Mouse (Mus musculus): ENCODE data around the gene Prr27. TPM values are rescaled to one million over a fixed set of nuclear protein-coding genes. Genes with fewer than 3 reads are reported as not detected.

The Prr27 gene
- polyA plus RNA-seq (2015; fragmentation: Nextera tagmentation; extraction: Ambion mirVana) = not detected in 2 replicates

- Histone ChIP-seq H3K4me2 (replicated peaks) (no peak within 1 kb of the TSS), H3K9me3 (no peaks in the 10 kb centered on the region), H3K9ac (no peak within 1 kb of the TSS), H3K36me3 (no peaks in the 10 kb centered on the region), H3K27ac (no peak within 1 kb of the TSS), H3K4me3 (no peak within 1 kb of the TSS), H3K27me3 (no peaks in the 10 kb centered on the region), H3K4me1 (no peaks in the 10 kb centered on the region)
- WGBS = 74% methylated on average over 1 of the region's 1 CpGs
- no peak for ATAC-seq (ENCODE audit: low FRiP score, low read depth)
Measured at GRCm38 (mm10) chr5:87825386-87825785, at the start of gene Prr27. Gene Prr27 (plus strand): TSS chr5:87825686.

- H3K4me1 ChIP-seq = no peaks in the 10 kb centered on the region
- no peaks in the 10 kb centered on the region for H3K27me3 ChIP-seq
- no peak overlapping the region for H3K4me2 ChIP-seq (replicated peaks)
- no peaks in the 10 kb centered on the region for H3K36me3 ChIP-seq
- no peak for ATAC-seq (ENCODE audit: low FRiP score, low read depth)
- no peaks in the 10 kb centered on the region for H3K9me3 ChIP-seq
- no peak overlapping the region for H3K4me3 ChIP-seq
- no peak overlapping the region for H3K27ac ChIP-seq
- WGBS = 55% methylated on average over 4 of the region's 4 CpGs
- H3K9ac ChIP-seq = no peak overlapping the region
Measured at GRCm38 (mm10) chr5:87782731-87783130, 42.8 kb upstream of the Prr27 start.

- WGBS = 76% methylated on average over 2 of the region's 2 CpGs
- Histone ChIP-seq H3K9ac (no peak within 1 kb of the TSS), H3K27me3 (no peaks in the 10 kb centered on the region), H3K36me3 (no peaks in the 10 kb centered on the region), H3K4me3 (no peak within 1 kb of the TSS), H3K9me3 (no peaks in the 10 kb centered on the region), H3K27ac (no peak within 1 kb of the TSS), H3K4me2 (replicated peaks) (no peak within 1 kb of the TSS), H3K4me1 (no peaks in the 10 kb centered on the region)
- no peak for ATAC-seq (ENCODE audit: low FRiP score, low read depth)
Measured at GRCm38 (mm10) chr5:87807782-87808181, 17.7 kb upstream of the Prr27 start, which contains the start of gene Csn1s2b. Gene Csn1s2b (plus strand): TSS chr5:87808082.

GRCm38 (mm10) chr5:87809253-87809652 is 16.2 kb upstream of the Prr27 start:
- 72% methylated on average over 2 of the region's 2 CpGs for WGBS
- Histone ChIP-seq H3K4me3 (no peak overlapping the region), H3K36me3 (no peaks in the 10 kb centered on the region)

GRCm38 (mm10) chr5:87855136-87855716 is 29.7 kb downstream of the Prr27 start:
- Histone ChIP-seq H3K4me3 (no peak overlapping the region), H3K9me3 (no peaks in the 10 kb centered on the region), H3K27me3 (no peaks in the 10 kb centered on the region), H3K36me3 (no peaks in the 10 kb centered on the region), H3K4me1 (no peaks in the 10 kb centered on the region), H3K9ac (no peak overlapping the region), H3K4me2 (replicated peaks) (no peak overlapping the region), H3K27ac (no peak overlapping the region)
- no peak for ATAC-seq (ENCODE audit: low FRiP score, low read depth)
- WGBS = 79% methylated on average over 3 of the region's 3 CpGs

More at GRCm38 (mm10) chr5:87809253-87809652, 16.2 kb upstream of the Prr27 start:
- ATAC-seq (ENCODE audit: low FRiP score, low read depth) = no peak
- Histone ChIP-seq H3K4me1 (no peaks in the 10 kb centered on the region), H3K4me2 (replicated peaks) (no peak overlapping the region), H3K27me3 (no peaks in the 10 kb centered on the region), H3K9me3 (no peaks in the 10 kb centered on the region), H3K9ac (no peak overlapping the region), H3K27ac (no peak overlapping the region)

- no peak overlapping the region for H3K9ac ChIP-seq
- no peaks in the 10 kb centered on the region for H3K4me1 ChIP-seq
- no peaks in the 10 kb centered on the region for H3K36me3 ChIP-seq
- no peaks in the 10 kb centered on the region for H3K9me3 ChIP-seq
- no peak for ATAC-seq (ENCODE audit: low FRiP score, low read depth)
- no peaks in the 10 kb centered on the region for H3K27me3 ChIP-seq
- no peak overlapping the region for H3K4me2 ChIP-seq (replicated peaks)
- H3K4me3 ChIP-seq = no peak overlapping the region
- 76% methylated on average over 2 of the region's 2 CpGs for WGBS
- no peak overlapping the region for H3K27ac ChIP-seq
Measured at GRCm38 (mm10) chr5:87870084-87870483, 44.6 kb downstream of the Prr27 start.

GRCm38 (mm10) chr5:87871423-87871822 is 45.9 kb downstream of the Prr27 start:
- H3K9ac ChIP-seq = no peak overlapping the region
- ATAC-seq (ENCODE audit: low FRiP score, low read depth) = no peak
- no peak overlapping the region for H3K4me3 ChIP-seq
- 36% methylated on average over 4 of the region's 4 CpGs for WGBS
- H3K36me3 ChIP-seq = no peaks in the 10 kb centered on the region
- no peak overlapping the region for H3K4me2 ChIP-seq (replicated peaks)
- no peak overlapping the region for H3K27ac ChIP-seq
- no peaks in the 10 kb centered on the region for H3K4me1 ChIP-seq
- no peaks in the 10 kb centered on the region for H3K9me3 ChIP-seq
- H3K27me3 ChIP-seq = no peaks in the 10 kb centered on the region

GRCm38 (mm10) chr5:87884729-87885128 is 59.2 kb downstream of the Prr27 start, which contains the start of gene Odam:
Gene Odam (plus strand): TSS chr5:87885029.
- Histone ChIP-seq H3K4me1 (no peaks in the 10 kb centered on the region), H3K27me3 (no peaks in the 10 kb centered on the region), H3K36me3 (no peaks in the 10 kb centered on the region), H3K9ac (no peak within 1 kb of the TSS), H3K4me3 (no peak within 1 kb of the TSS), H3K4me2 (replicated peaks) (no peak within 1 kb of the TSS), H3K9me3 (no peaks in the 10 kb centered on the region), H3K27ac (no peak within 1 kb of the TSS)
- no peak for ATAC-seq (ENCODE audit: low FRiP score, low read depth)
- WGBS = 84% methylated on average over 1 of the region's 1 CpGs

Other genes with a start within 250 kb of the Prr27 start
- 0.11 TPM in 1 of 2 replicates, not detected in the other for gene Sult1e1, start 234.1 kb upstream of the Prr27 start, polyA plus RNA-seq (2015; fragmentation: Nextera tagmentation; extraction: Ambion mirVana)
- gene Csn1s1, start 159.5 kb upstream of the Prr27 start, polyA plus RNA-seq (2015; fragmentation: Nextera tagmentation; extraction: Ambion mirVana) = not detected in 2 replicates
- gene Csn2, start 126.1 kb upstream of the Prr27 start, polyA plus RNA-seq (2015; fragmentation: Nextera tagmentation; extraction: Ambion mirVana) = not detected in 2 replicates
- gene Csn1s2a, start 51.1 kb upstream of the Prr27 start, polyA plus RNA-seq (2015; fragmentation: Nextera tagmentation; extraction: Ambion mirVana) = not detected in 2 replicates
- not detected in 2 replicates for gene Csn1s2b, start 17.6 kb upstream of the Prr27 start, polyA plus RNA-seq (2015; fragmentation: Nextera tagmentation; extraction: Ambion mirVana)
- gene Odam, start 59.3 kb downstream of the Prr27 start, polyA plus RNA-seq (2015; fragmentation: Nextera tagmentation; extraction: Ambion mirVana) = not detected in 2 replicates
- gene Csn3, start 99.9 kb downstream of the Prr27 start, polyA plus RNA-seq (2015; fragmentation: Nextera tagmentation; extraction: Ambion mirVana) = 0.14 and 0.38 TPM in 2 replicates
- not detected in 2 replicates for gene 2310003L06Rik, start 143.8 kb downstream of the Prr27 start, polyA plus RNA-seq (2015; fragmentation: Nextera tagmentation; extraction: Ambion mirVana)
- gene Gm28434, start 143.8 kb downstream of the Prr27 start, polyA plus RNA-seq (2015; fragmentation: Nextera tagmentation; extraction: Ambion mirVana) = not detected in 2 replicates
- not detected in 2 replicates for gene Cabs1, start 153.8 kb downstream of the Prr27 start, polyA plus RNA-seq (2015; fragmentation: Nextera tagmentation; extraction: Ambion mirVana)
- gene Smr3a, start 176.9 kb downstream of the Prr27 start, polyA plus RNA-seq (2015; fragmentation: Nextera tagmentation; extraction: Ambion mirVana) = not detected in 2 replicates